Comparison of ENCODE assay signal across 17 mouse cellular contexts in the genomic region with DNA sequence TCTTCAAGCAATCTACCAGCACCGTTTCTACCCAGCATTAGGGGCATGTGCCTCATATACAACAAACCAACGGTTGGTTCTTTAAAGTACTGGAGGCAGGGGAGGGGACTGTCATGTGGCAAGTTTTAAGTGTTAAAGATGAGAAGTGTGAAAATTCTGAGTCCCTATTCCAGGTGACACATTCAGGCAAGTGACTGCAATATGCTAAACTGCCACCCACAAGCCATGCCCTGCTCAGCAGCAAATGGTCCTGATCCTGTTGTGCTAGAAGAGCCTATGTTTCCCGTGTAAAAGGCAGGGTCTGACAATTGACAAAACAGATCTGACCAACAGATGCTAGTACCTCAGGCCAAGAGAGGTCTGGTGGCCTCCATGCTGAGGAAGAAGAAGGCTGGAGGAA.
"Had no signal": no experiment of that assay in that cellular context is flagged by ENCODE, and none has a peak within 500 bp of the region (broad histone marks: within the 10 kb centered on the region; RNA-seq: fewer than 3 reads in every experiment).

No protein-coding gene starts in this region.

- H3K27ac ChIP-seq: liver, embryonic 15.5 days; lung, embryonic 15.5 days; macrophage; midbrain, embryonic 13.5 days; midbrain, embryonic 15.5 days; neural tube, embryonic 12.5 days; stomach, embryonic 15.5 days; stomach, postnatal 0 days had no signal

- H3K4me3 ChIP-seq: liver, embryonic 15.5 days; lung, embryonic 15.5 days; megakaryocyte, embryonic 14.5 days; midbrain, embryonic 13.5 days; midbrain, embryonic 15.5 days; neural tube, embryonic 12.5 days; stomach, embryonic 15.5 days had no signal

- DNase-seq: liver, postnatal 0 days; lung, adult 2 months; lung, postnatal 14 days; lung, postnatal 36 days; right cerebral cortex, postnatal 14 days; thymus, adult 2 months; thymus, postnatal 25 days; thymus, postnatal 4 days had no signal
